Mouse (Mus musculus) liver, adult 2 months (tissue): ENCODE data around the gene Catsperd. TPM values are rescaled to one million over a fixed set of nuclear protein-coding genes. Genes with fewer than 3 reads are reported as not detected.

Experiments
- DNase-seq: peaks from one replicate; pipeline ENCODE4 v3.0.0-alpha.2; 2011; ENCODE audit warnings: low read depth, low spot score; ENCODE audit errors: extremely low read depth
- H3K27ac ChIP-seq: fragments of 200-500 bp; replicated peaks from 2 replicates; pipeline ENCODE4 v1.5.1; 2012; ENCODE audit warnings: low read depth, mild to moderate bottlenecking, control low read depth, inconsistent platforms, low read length; ENCODE audit not compliant: insufficient read depth
- H3K27me3 ChIP-seq: fragments of 200-500 bp; 2 replicates; pipeline ENCODE4 v1.6.1; 2012; ENCODE audit warnings: mild to moderate bottlenecking, moderate library complexity, low read length, inconsistent platforms; ENCODE audit not compliant: control insufficient read depth, insufficient read depth
- H3K36me3 ChIP-seq: fragments of 200-500 bp; 2 replicates; pipeline ENCODE4 v1.6.1; 2012; ENCODE audit warnings: low read length, inconsistent platforms; ENCODE audit not compliant: control insufficient read depth, insufficient read depth
- H3K4me1 ChIP-seq: fragments of 200-500 bp; 2 replicates; pipeline ENCODE4 v1.6.1; 2011; ENCODE audit warnings: low read length; ENCODE audit not compliant: control insufficient read depth, insufficient read depth
- H3K4me3 ChIP-seq: fragments of 200-500 bp; 2 replicates; pipeline ENCODE4 v1.5.1; 2011; ENCODE audit warnings: low read depth, mild to moderate bottlenecking, control low read depth, low read length, moderate library complexity; ENCODE audit not compliant: insufficient read depth
- H3K79me2 ChIP-seq: fragments of 200-500 bp; 2 replicates; pipeline ENCODE4 v1.6.1; 2012; ENCODE audit warnings: inconsistent platforms, mild to moderate bottlenecking, low read length, moderate library complexity; ENCODE audit not compliant: control insufficient read depth, insufficient read depth
- H3K9ac ChIP-seq: fragments of 200-500 bp; 2 replicates; pipeline ENCODE4 v1.6.1; 2012; ENCODE audit warnings: low read depth, mild to moderate bottlenecking, control low read depth, inconsistent platforms, low read length
- CTCF ChIP-seq: fragments of 200-500 bp; IDR thresholded peaks from 2 replicates; pipeline ENCODE4 v1.5.1; 2011; ENCODE audit warnings: low read depth, low read length, control low read depth
- POLR2A ChIP-seq: fragments of 200-500 bp; IDR thresholded peaks from 2 replicates; pipeline ENCODE4 v1.6.1; 2011; ENCODE audit warnings: low read length, control low read depth; ENCODE audit not compliant: insufficient read depth; ENCODE audit errors: extremely low read depth
- WGBS: fragments of 180-500 bp; shearing (Covaris S2); methylation state at CpG from one replicate; pipeline ENCODE4 v1.1.7; 2018; 5-methylcytosine and 5-hydroxymethylcytosine counted together
- polyA plus RNA-seq: library from polyadenylated mRNA; depleted of rRNA; stranded (reverse); fragments of >200 nt; gene quantifications from 2 replicates; pipeline ENCODE4 v1.2.3, GENCODE M21; 2012
- total RNA-seq: library from RNA; depleted of rRNA; stranded (reverse); fragments of >200 nt; gene quantifications from 2 replicates; pipeline ENCODE4 v1.2.3, GENCODE M21; 2014

Gene Catsperd
- total and polyA plus RNA-seq, 2 experiments: 1.0 to 4.0 TPM

- no peak for DNase-seq
- 86% methylated on average over 6 of the region's 6 CpGs for WGBS
- Histone ChIP-seq H3K27ac (no peak overlapping the region), H3K4me3 (no peak overlapping the region), H3K4me1 (no peaks in the 10 kb centered on the region), H3K79me2 (no peaks in the 10 kb centered on the region), H3K9ac (no peak overlapping the region), H3K36me3 (no peaks in the 10 kb centered on the region), H3K27me3 (no peaks in the 10 kb centered on the region)
- no peak for TF ChIP-seq POLR2A
- no peak for TF ChIP-seq CTCF
Observed at GRCm38 (mm10) chr17:56634023-56634422, 6.1 kb downstream of the Catsperd start.

- Histone ChIP-seq H3K79me2 (no peaks in the 10 kb centered on the region), H3K36me3 (no peaks in the 10 kb centered on the region), H3K9ac (no peak overlapping the region), H3K27ac (peak overlapping the region; percentile 49; the same call in 1 of the 2 replicates), H3K4me3 (no peak overlapping the region), H3K27me3 (no peaks in the 10 kb centered on the region), H3K4me1 (peaks cover 1% of the 10 kb centered on the region; the same call in 1 of the 2 replicates)
- WGBS: 20% methylated on average over 4 of the region's 4 CpGs
- no peak for TF ChIP-seq CTCF
- TF ChIP-seq POLR2A: no peak
- peak; percentile 88 for DNase-seq
Observed at GRCm38 (mm10) chr17:56643237-56643636, 15.3 kb downstream of the Catsperd start.

- 63% methylated on average over 13 of the region's 13 CpGs for WGBS
- Histone ChIP-seq H3K9ac (no peak overlapping the region), H3K4me1 (peaks cover 1% of the 10 kb centered on the region; the same call in 1 of the 2 replicates), H3K4me3 (no peak overlapping the region), H3K27me3 (no peaks in the 10 kb centered on the region), H3K79me2 (no peaks in the 10 kb centered on the region), H3K36me3 (no peaks in the 10 kb centered on the region), H3K27ac (no peak overlapping the region)
- TF ChIP-seq CTCF: no peak
- no peak for TF ChIP-seq POLR2A
- DNase-seq: no peak
Observed at GRCm38 (mm10) chr17:56647546-56647945, 19.6 kb downstream of the Catsperd start.

GRCm38 (mm10) chr17:56651801-56652200 is 23.9 kb downstream of the Catsperd start:
- Histone ChIP-seq H3K27me3 (no peaks in the 10 kb centered on the region), H3K4me1 (no peaks in the 10 kb centered on the region), H3K36me3 (no peaks in the 10 kb centered on the region), H3K4me3 (no peak overlapping the region), H3K27ac (peak overlapping the region; percentile 37; the same call in 1 of the 2 replicates), H3K79me2 (no peaks in the 10 kb centered on the region), H3K9ac (no peak overlapping the region)
- WGBS: 10% methylated on average over 10 of the region's 10 CpGs
- peak; percentile 87 for DNase-seq
- TF ChIP-seq CTCF (no peak), POLR2A (no peak)

GRCm38 (mm10) chr17:56654771-56655170 is 26.8 kb downstream of the Catsperd start:
- H3K27ac ChIP-seq: no peak overlapping the region
- H3K4me1 ChIP-seq: no peaks in the 10 kb centered on the region
- H3K9ac ChIP-seq: no peak overlapping the region
- H3K4me3 ChIP-seq: no peak overlapping the region
- H3K27me3 ChIP-seq: no peaks in the 10 kb centered on the region
- WGBS: 30% methylated on average over 2 of the region's 2 CpGs
- no peaks in the 10 kb centered on the region for H3K79me2 ChIP-seq
- H3K36me3 ChIP-seq: no peaks in the 10 kb centered on the region
- TF ChIP-seq POLR2A (no peak), CTCF (no peak)
- no peak for DNase-seq

- DNase-seq: no peak
- H3K79me2 ChIP-seq: no peaks in the 10 kb centered on the region
- WGBS: 41% methylated on average over 3 of the region's 3 CpGs
- H3K27me3 ChIP-seq: no peaks in the 10 kb centered on the region
- H3K27ac ChIP-seq: no peak overlapping the region
- TF ChIP-seq CTCF (no peak), POLR2A (no peak)
- H3K4me1 ChIP-seq: no peaks in the 10 kb centered on the region
- H3K9ac ChIP-seq: no peak overlapping the region
- H3K36me3 ChIP-seq: no peaks in the 10 kb centered on the region
- H3K4me3 ChIP-seq: no peak overlapping the region
Observed at GRCm38 (mm10) chr17:56655311-56655710, 27.4 kb downstream of the Catsperd start.
